Mouse (Mus musculus) kidney, embryonic 14.5 days (tissue): ENCODE data around the gene Mturn. TPM values are rescaled to one million over a fixed set of nuclear protein-coding genes. Genes with fewer than 3 reads are reported as not detected.

Experiments used
- ATAC-seq: fragments of 200-750 bp; cut with Nextera tagmentation; 2 replicates; pipeline ENCODE4 v1.8.0; 2017; ENCODE audit warnings: moderate number of reproducible peaks, mild to moderate bottlenecking, moderate TSS enrichment, moderate library complexity; ENCODE audit not compliant: low FRiP score, low TSS enrichment
- H3K27ac ChIP-seq: fragments of 300-500 bp; sonication (generic); 2 replicates; pipeline ENCODE4 v1.5.1; 2014; ENCODE audit warnings: low read depth, mild to moderate bottlenecking, low read length, moderate library complexity, mixed read lengths
- H3K27me3 ChIP-seq: fragments of 300-500 bp; sonication (generic); 2 replicates; pipeline ENCODE4 v1.6.1; 2014; ENCODE audit warnings: mild to moderate bottlenecking, low read length; ENCODE audit not compliant: control insufficient read depth, insufficient read depth
- H3K36me3 ChIP-seq: fragments of 300-500 bp; sonication (generic); 2 replicates; pipeline ENCODE4 v1.6.1; 2014; ENCODE audit warnings: low read length, mixed read lengths; ENCODE audit not compliant: control insufficient read depth, insufficient read depth
- H3K4me1 ChIP-seq: fragments of 300-500 bp; sonication (generic); 2 replicates; pipeline ENCODE4 v1.6.1; 2014; ENCODE audit warnings: low read length, mixed read lengths; ENCODE audit not compliant: control insufficient read depth, insufficient read depth
- H3K4me2 ChIP-seq: fragments of 300-500 bp; sonication (generic); replicated peaks from 2 replicates; pipeline ENCODE4 v1.6.1; 2014; ENCODE audit warnings: low read depth, mild to moderate bottlenecking, low read length
- H3K4me3 ChIP-seq: fragments of 300-500 bp; sonication (generic); 2 replicates; pipeline ENCODE4 v1.5.1; 2014; ENCODE audit warnings: mild to moderate bottlenecking, low read length
- H3K9ac ChIP-seq: fragments of 300-500 bp; sonication (generic); 2 replicates; pipeline ENCODE4 v1.6.1; 2014; ENCODE audit warnings: low read depth, mild to moderate bottlenecking, low read length, moderate library complexity
- H3K9me3 ChIP-seq: fragments of 300-500 bp; sonication (generic); 2 replicates; pipeline ENCODE4 v1.6.1; 2016; ENCODE audit warnings: low read length; ENCODE audit not compliant: control insufficient read depth
- WGBS: fragments of 180-500 bp; shearing (Covaris S2); extraction: QIAGEN DNeasy Blood & Tissue Kit; methylation state at CpG from one replicate; pipeline ENCODE4 v1.1.7; 2014; 5-methylcytosine and 5-hydroxymethylcytosine counted together
- polyA plus RNA-seq: library from polyadenylated mRNA; unstranded; fragments of >200 nt; fragmentation: Nextera tagmentation; extraction: Ambion mirVana; gene quantifications from 2 replicates; pipeline ENCODE4 v1.2.1, GENCODE M21; 2014

The Mturn gene
- polyA plus RNA-seq, 1 experiment from 2014 or later, result 4.2 TPM

- H3K4me2 ChIP-seq, result no peak overlapping the region
- 54% methylated on average over 14 of the region's 14 CpGs for WGBS
- no peaks in the 10 kb centered on the region for H3K4me1 ChIP-seq
- ATAC-seq, result no peak
- no peaks in the 10 kb centered on the region for H3K9me3 ChIP-seq
- no peak overlapping the region for H3K4me3 ChIP-seq
- no peaks in the 10 kb centered on the region for H3K27me3 ChIP-seq
- no peaks in the 10 kb centered on the region for H3K36me3 ChIP-seq
- no peak overlapping the region for H3K27ac ChIP-seq
- H3K9ac ChIP-seq, result no peak overlapping the region
These were observed 38.4 kb downstream of the Mturn start for GRCm38 (mm10) chr6:54719686-54720310.

DNA sequence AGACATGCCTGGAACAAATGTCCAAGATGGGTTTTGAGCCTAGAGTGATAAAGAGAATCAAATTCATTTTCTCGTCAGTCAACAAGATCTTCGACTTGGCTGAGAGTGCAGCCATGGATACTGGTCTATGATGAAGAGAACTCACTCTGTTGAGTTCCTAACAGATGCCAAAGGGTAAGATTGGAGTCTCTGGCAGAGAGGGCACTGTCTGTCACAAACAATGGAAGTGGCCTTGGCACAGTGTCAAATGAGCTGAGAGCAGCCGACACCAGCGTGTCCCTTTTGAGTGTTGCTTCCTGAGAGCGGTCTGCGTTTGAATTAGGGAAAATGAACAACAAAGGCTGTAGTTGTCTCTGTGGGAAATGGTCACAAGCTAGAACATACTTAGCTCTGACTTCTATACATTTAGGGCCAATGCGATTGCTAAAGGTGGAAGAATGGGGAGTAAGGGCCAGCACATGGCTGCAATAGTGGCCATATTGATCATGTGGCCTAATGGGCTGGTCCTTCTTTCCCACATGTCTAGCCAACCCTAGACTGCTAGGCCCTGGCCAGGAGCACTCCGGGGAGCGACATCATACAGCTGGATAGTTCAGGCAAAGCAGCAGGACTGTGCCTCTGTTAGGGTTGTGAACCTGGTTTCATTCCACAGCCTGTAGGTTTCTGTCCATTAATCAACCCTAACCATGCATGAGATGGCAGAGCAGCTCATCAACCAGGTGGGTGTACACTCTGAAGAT lies 39.3 kb downstream of the Mturn start:
- no peak overlapping the region for H3K27ac ChIP-seq
- no peaks in the 10 kb centered on the region for H3K27me3 ChIP-seq
- H3K4me3 ChIP-seq, result no peak overlapping the region
- ATAC-seq, result no peak
- H3K4me2 ChIP-seq, result no peak overlapping the region
- no peaks in the 10 kb centered on the region for H3K36me3 ChIP-seq
- H3K9ac ChIP-seq, result no peak overlapping the region
- 82% methylated on average over 9 of the region's 9 CpGs for WGBS
- H3K9me3 ChIP-seq, result no peaks in the 10 kb centered on the region
- no peaks in the 10 kb centered on the region for H3K4me1 ChIP-seq

DNA sequence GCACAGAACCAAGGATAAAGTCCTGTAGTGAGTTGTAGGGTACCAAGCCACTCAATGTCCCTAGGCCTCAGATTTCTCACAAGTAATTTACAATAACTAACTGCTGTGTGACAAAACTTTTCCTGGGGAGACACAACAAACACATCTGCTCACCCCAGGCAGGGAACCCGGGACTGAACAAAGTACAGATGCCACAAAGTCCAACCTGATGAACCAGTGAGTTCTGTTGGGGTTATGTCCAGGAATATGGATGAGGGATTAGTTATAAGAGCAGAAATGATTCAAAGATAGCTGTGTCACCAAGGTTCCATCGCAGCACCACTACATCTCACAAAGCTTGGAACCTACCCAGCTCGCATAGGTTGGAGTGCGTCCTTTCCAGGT lies 39.8 kb downstream of the Mturn start:
- no peaks in the 10 kb centered on the region for H3K36me3 ChIP-seq
- H3K4me1 ChIP-seq, result no peaks in the 10 kb centered on the region
- no peak overlapping the region for H3K4me3 ChIP-seq
- no peak for ATAC-seq
- H3K9me3 ChIP-seq, result no peaks in the 10 kb centered on the region
- no peak overlapping the region for H3K9ac ChIP-seq
- WGBS, result 93% methylated on average over 4 of the region's 4 CpGs
- H3K4me2 ChIP-seq, result no peak overlapping the region
- no peaks in the 10 kb centered on the region for H3K27me3 ChIP-seq
- no peak overlapping the region for H3K27ac ChIP-seq

DNA sequence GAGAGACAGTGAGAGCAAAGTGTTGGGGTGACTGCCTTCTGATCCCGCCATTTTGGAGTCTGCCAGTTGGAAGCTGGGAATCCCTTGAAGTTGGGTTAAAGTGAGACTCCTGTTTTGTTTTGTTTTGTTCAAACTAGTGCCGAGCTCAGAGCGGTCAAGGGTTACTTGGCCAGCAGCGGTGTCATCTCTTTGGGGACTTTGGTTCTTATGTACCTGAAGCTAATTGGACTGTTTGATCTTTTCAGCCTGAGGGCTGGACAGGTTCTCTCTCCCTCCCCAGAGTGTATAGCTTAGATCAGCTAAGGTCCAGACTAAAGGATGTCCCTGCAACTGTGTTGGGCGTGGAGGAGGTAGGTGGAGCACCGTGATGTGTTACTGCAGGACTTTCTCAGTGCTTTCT lies 44.9 kb downstream of the Mturn start:
- no peaks in the 10 kb centered on the region for H3K27me3 ChIP-seq
- no peak for ATAC-seq

DNA sequence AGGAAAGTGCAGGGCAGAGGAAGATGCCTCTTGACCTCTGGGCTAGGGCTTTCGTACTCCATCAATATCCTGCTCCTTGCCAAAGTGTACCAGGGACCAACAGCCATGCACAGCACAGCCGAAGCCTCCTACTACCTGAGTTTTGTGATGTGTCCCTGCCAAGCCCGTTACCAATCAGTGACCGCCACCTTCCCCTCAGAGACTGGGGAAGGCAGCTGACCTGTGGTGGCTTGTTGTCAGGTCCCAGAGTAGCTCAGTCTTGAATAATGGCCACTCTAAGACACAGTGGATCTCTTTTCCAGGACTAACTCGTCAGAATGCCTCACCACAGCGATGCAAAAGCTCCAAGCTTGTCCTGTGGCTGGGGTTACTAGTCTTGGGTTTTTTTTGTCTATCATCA lies 45.4 kb downstream of the Mturn start:
- Histone ChIP-seq H3K4me2 (no peak overlapping the region), H3K27ac (no peak overlapping the region), H3K4me1 (no peaks in the 10 kb centered on the region), H3K36me3 (no peaks in the 10 kb centered on the region), H3K4me3 (no peak overlapping the region), H3K9me3 (no peaks in the 10 kb centered on the region), H3K27me3 (no peaks in the 10 kb centered on the region), H3K9ac (no peak overlapping the region)
- ATAC-seq, result no peak
- 85% methylated on average over 6 of the region's 6 CpGs for WGBS

More for the DNA sequence above, 44.9 kb downstream of the Mturn start:
- no peaks in the 10 kb centered on the region for H3K9me3 ChIP-seq
- WGBS, result 83% methylated on average over 6 of the region's 6 CpGs
- H3K27ac ChIP-seq, result no peak overlapping the region
- H3K4me2 ChIP-seq, result no peak overlapping the region
- H3K9ac ChIP-seq, result no peak overlapping the region
- H3K36me3 ChIP-seq, result no peaks in the 10 kb centered on the region
- H3K4me3 ChIP-seq, result no peak overlapping the region
- no peaks in the 10 kb centered on the region for H3K4me1 ChIP-seq

GRCm38 (mm10) chr6:54727416-54727815 lies 46.0 kb downstream of the Mturn start:
- no peak overlapping the region for H3K9ac ChIP-seq
- 93% methylated on average over 5 of the region's 5 CpGs for WGBS
- H3K9me3 ChIP-seq, result no peaks in the 10 kb centered on the region
- ATAC-seq, result no peak
- no peak overlapping the region for H3K4me2 ChIP-seq
- H3K27me3 ChIP-seq, result no peaks in the 10 kb centered on the region
- no peak overlapping the region for H3K27ac ChIP-seq
- H3K4me1 ChIP-seq, result no peaks in the 10 kb centered on the region
- no peaks in the 10 kb centered on the region for H3K36me3 ChIP-seq
- H3K4me3 ChIP-seq, result no peak overlapping the region

- Histone ChIP-seq H3K4me3 (no peak overlapping the region), H3K36me3 (no peaks in the 10 kb centered on the region), H3K4me2 (no peak overlapping the region), H3K4me1 (no peaks in the 10 kb centered on the region), H3K9me3 (no peaks in the 10 kb centered on the region), H3K27me3 (no peaks in the 10 kb centered on the region), H3K9ac (no peak overlapping the region), H3K27ac (no peak overlapping the region)
- 42% methylated on average over 2 of the region's 2 CpGs for WGBS
- no peak for ATAC-seq
These were observed 48.2 kb downstream of the Mturn start for GRCm38 (mm10) chr6:54729451-54730105.

GRCm38 (mm10) chr6:54731726-54732125 lies 50.3 kb downstream of the Mturn start:
- Histone ChIP-seq H3K36me3 (no peaks in the 10 kb centered on the region), H3K4me2 (no peak overlapping the region), H3K9me3 (no peaks in the 10 kb centered on the region), H3K27ac (no peak overlapping the region), H3K27me3 (no peaks in the 10 kb centered on the region), H3K9ac (no peak overlapping the region), H3K4me3 (no peak overlapping the region), H3K4me1 (no peaks in the 10 kb centered on the region)
- WGBS, result 76% methylated on average over 3 of the region's 3 CpGs
- no peak for ATAC-seq

- Histone ChIP-seq H3K27ac (no peak overlapping the region), H3K4me2 (no peak overlapping the region), H3K27me3 (no peaks in the 10 kb centered on the region), H3K4me3 (no peak overlapping the region), H3K36me3 (no peaks in the 10 kb centered on the region), H3K9ac (no peak overlapping the region), H3K4me1 (no peaks in the 10 kb centered on the region), H3K9me3 (no peaks in the 10 kb centered on the region)
- 71% methylated on average over 7 of the region's 7 CpGs for WGBS
- ATAC-seq, result no peak
These were observed 51.3 kb downstream of the Mturn start for GRCm38 (mm10) chr6:54732721-54733120.
